Mouse (Mus musculus) neural tube, embryonic 11.5 days (tissue): ENCODE data around the gene Hspb6. TPM values are rescaled to one million over a fixed set of nuclear protein-coding genes. Genes with fewer than 3 reads are reported as not detected.

Source experiments
- ATAC-seq: fragments of 200-750 bp; cut with Nextera tagmentation; 2 replicates; pipeline ENCODE4 v1.8.0; 2017; ENCODE audit warnings: moderate number of reproducible peaks, mild to moderate bottlenecking, moderate TSS enrichment, moderate library complexity; ENCODE audit not compliant: insufficient read depth, low FRiP score, low TSS enrichment
- DNase-seq: peaks from one replicate; pipeline ENCODE4 v3.0.0-alpha.2; 2015; ENCODE audit warnings: low spot score
- H3K27ac ChIP-seq: fragments of 300-500 bp; sonication (generic); 2 replicates; pipeline ENCODE4 v1.5.1; 2014; ENCODE audit warnings: low read depth, mild to moderate bottlenecking, low read length
- H3K27me3 ChIP-seq: fragments of 300-500 bp; sonication (generic); 2 replicates; pipeline ENCODE4 v1.6.1; 2014; ENCODE audit warnings: mild to moderate bottlenecking, low read length, mixed read lengths; ENCODE audit not compliant: control insufficient read depth, insufficient read depth
- H3K36me3 ChIP-seq: fragments of 300-500 bp; sonication (generic); 2 replicates; pipeline ENCODE4 v1.6.1; 2014; ENCODE audit warnings: mild to moderate bottlenecking, low read length, moderate library complexity, mixed read lengths; ENCODE audit not compliant: control insufficient read depth, insufficient read depth
- H3K4me1 ChIP-seq: fragments of 300-500 bp; sonication (generic); 2 replicates; pipeline ENCODE4 v1.6.1; 2014; ENCODE audit warnings: low read length, mixed read lengths; ENCODE audit not compliant: control insufficient read depth, insufficient read depth
- H3K4me2 ChIP-seq: fragments of 300-500 bp; sonication (generic); 2 replicates; pipeline ENCODE4 v1.6.1; 2014; ENCODE audit warnings: low read depth, mild to moderate bottlenecking, moderate library complexity
- H3K4me3 ChIP-seq: fragments of 300-500 bp; sonication (generic); 2 replicates; pipeline ENCODE4 v1.5.1; 2014; ENCODE audit warnings: low read depth, low read length
- H3K9ac ChIP-seq: fragments of 300-500 bp; sonication (generic); 2 replicates; pipeline ENCODE4 v1.6.1; 2014; ENCODE audit warnings: mild to moderate bottlenecking, low read length
- H3K9me3 ChIP-seq: fragments of 300-500 bp; sonication (generic); 2 replicates; pipeline ENCODE4 v1.6.1; 2016; ENCODE audit warnings: low read length; ENCODE audit not compliant: control insufficient read depth
- WGBS: fragments of 180-500 bp; shearing (Covaris S2); extraction: QIAGEN DNeasy Blood & Tissue Kit; methylation state at CpG from one replicate; pipeline ENCODE4 v1.1.7; 2014; 5-methylcytosine and 5-hydroxymethylcytosine counted together
- polyA plus RNA-seq: library from polyadenylated mRNA; unstranded; fragments of >200 nt; fragmentation: Nextera tagmentation; extraction: Ambion mirVana; gene quantifications from 2 replicates; pipeline ENCODE4 v1.2.1, GENCODE M21; 2014

Hspb6 gene
- polyA plus RNA-seq, 1 experiment from 2014 or later, result 4.4 TPM

GRCm38 (mm10) chr7:30544327-30544726, 7.7 kb upstream of the Hspb6 start:
- H3K4me1 ChIP-seq, result no peaks in the 10 kb centered on the region
- no peak overlapping the region for H3K4me2 ChIP-seq
- no peak overlapping the region for H3K9ac ChIP-seq
- 100% methylated on average over 2 of the region's 2 CpGs for WGBS
- DNase-seq (no peak), ATAC-seq (no peak)
- H3K27ac ChIP-seq, result no peak overlapping the region
- H3K9me3 ChIP-seq, result no peaks in the 10 kb centered on the region
- no peak overlapping the region for H3K4me3 ChIP-seq
- H3K27me3 ChIP-seq, result no peaks in the 10 kb centered on the region
- peaks cover 4% of the 10 kb centered on the region for H3K36me3 ChIP-seq

DNA sequence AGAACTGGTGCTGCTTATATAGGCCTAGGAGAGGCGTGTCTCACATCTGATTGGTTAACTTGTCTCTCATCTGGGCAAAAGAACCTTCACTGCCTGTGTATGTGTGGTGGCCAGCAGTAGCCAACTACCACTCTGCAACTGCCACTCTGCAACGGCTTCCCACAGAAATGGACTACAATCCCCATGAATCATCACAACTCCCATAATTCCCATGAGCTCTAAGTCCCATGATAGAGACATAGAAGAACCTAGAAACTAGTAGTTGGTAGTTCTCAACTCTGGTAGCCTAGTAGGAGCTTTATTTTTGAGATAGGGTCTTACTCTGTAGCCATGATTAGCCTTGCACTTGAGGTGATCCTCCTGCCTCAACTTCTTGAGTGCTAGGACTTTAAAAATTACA, 2.1 kb upstream of the Hspb6 start:
- Histone ChIP-seq H3K27me3 (no peaks in the 10 kb centered on the region), H3K4me3 (no peak overlapping the region), H3K9me3 (no peaks in the 10 kb centered on the region), H3K27ac (no peak overlapping the region), H3K36me3 (peaks cover 6% of the 10 kb centered on the region), H3K4me2 (no peak overlapping the region), H3K4me1 (peaks cover 13% of the 10 kb centered on the region), H3K9ac (no peak overlapping the region)
- 81% methylated on average over 2 of the region's 2 CpGs for WGBS
- no peak for DNase-seq
- no peak for ATAC-seq

DNA sequence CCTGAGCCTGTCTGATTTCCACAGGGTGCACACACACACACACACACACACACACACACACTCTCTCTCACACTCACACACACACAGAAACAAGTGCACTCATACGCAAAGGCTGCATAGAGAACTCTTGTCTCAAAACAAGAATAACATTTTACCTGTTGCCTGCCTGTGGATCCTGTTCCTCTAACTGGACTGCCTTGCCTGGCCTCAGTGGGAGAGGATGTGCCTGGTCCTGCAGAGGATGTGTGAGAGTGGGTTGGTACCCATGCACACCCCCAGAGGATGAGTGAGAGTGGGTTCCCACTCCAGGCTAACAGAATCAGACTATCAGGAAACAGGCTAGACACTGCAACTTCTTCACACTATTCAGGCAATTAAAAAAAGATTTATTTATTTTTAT, 1.4 kb upstream of the Hspb6 start:
- Histone ChIP-seq H3K9ac (no peak overlapping the region), H3K27me3 (no peaks in the 10 kb centered on the region), H3K4me2 (no peak overlapping the region), H3K36me3 (peaks cover 10% of the 10 kb centered on the region), H3K4me3 (no peak overlapping the region), H3K9me3 (no peaks in the 10 kb centered on the region), H3K27ac (no peak overlapping the region), H3K4me1 (peaks cover 13% of the 10 kb centered on the region)
- DNase-seq, result no peak
- WGBS, result 89% methylated on average over 1 of the region's 1 CpGs
- no peak for ATAC-seq

DNA sequence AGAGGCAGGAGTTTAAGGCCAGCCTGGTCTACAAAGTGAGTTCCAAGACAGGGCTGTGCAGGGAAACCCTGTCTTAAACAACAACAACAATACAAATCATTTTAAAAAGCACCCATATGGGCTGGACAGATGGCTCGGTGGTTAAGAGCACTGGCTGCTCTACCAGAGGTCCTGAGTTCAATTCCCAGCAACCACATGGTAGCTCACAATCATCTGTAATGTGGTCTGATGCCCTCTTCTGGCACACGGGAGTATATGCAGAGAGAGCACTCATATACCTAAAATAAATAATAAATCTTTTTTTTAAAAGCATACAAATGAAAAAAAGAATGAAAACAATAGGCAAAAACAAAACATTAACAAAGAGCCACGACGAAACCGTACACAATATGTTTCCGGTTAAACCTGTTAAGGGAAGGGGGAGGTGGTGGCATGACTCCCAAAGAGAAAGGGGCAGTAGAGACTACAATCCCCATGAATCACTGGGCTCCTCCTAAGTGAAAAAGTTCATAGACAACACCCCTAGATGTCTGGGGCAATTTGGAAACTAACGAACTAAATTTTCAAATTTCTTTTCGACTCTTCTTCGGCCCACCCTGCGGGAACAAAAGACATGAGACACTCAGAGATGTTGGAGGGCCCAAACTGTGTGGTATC, 405 bp upstream of the Hspb6 start:
- H3K4me3 ChIP-seq, result peak overlapping the region; percentile 45
- H3K27ac ChIP-seq, result peak overlapping the region; percentile 75
- no peaks in the 10 kb centered on the region for H3K9me3 ChIP-seq
- 3% methylated on average over 10 of the region's 10 CpGs for WGBS
- DNase-seq, result no peak
- peaks cover 10% of the 10 kb centered on the region for H3K36me3 ChIP-seq
- H3K4me2 ChIP-seq, result peak overlapping the region; percentile 93
- H3K4me1 ChIP-seq, result peaks cover 13% of the 10 kb centered on the region
- ATAC-seq, result peak; percentile 71
- H3K27me3 ChIP-seq, result no peaks in the 10 kb centered on the region
- peak overlapping the region; percentile 56 for H3K9ac ChIP-seq

DNA sequence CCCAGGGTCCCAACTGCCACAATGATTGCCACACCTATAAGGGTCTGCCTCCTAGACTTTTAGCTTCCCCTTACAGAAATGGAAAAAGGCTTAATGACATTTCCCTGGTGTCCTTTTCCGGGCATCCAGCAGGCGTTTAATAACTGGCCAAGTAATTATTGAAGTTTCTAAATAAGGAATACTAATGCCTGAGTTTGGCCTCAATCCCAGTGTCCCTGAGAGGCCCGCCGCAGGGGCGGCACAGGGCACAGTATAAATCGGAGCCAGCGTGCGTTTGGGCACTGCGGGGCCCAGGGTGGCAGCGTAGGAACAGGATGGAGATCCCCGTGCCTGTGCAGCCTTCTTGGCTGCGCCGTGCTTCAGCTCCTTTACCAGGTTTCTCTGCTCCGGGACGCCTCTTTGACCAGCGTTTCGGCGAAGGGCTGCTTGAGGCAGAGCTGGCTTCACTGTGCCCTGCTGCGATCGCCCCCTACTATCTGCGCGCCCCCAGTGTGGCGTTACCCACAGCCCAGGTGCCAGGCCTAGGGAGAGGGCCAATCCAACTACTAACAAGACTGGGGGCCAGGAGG, 1.1 kb downstream of the Hspb6 start:
- peak overlapping the region; percentile 93 for H3K4me2 ChIP-seq
- no peaks in the 10 kb centered on the region for H3K27me3 ChIP-seq
- no peak overlapping the region for H3K27ac ChIP-seq
- peak overlapping the region; percentile 45 for H3K4me3 ChIP-seq
- DNase-seq (no peak), ATAC-seq (no peak)
- no peaks in the 10 kb centered on the region for H3K9me3 ChIP-seq
- peaks cover 13% of the 10 kb centered on the region for H3K4me1 ChIP-seq
- 12% methylated on average over 23 of the region's 23 CpGs for WGBS
- peak overlapping the region; percentile 65 for H3K9ac ChIP-seq
- peaks cover 16% of the 10 kb centered on the region for H3K36me3 ChIP-seq

DNA sequence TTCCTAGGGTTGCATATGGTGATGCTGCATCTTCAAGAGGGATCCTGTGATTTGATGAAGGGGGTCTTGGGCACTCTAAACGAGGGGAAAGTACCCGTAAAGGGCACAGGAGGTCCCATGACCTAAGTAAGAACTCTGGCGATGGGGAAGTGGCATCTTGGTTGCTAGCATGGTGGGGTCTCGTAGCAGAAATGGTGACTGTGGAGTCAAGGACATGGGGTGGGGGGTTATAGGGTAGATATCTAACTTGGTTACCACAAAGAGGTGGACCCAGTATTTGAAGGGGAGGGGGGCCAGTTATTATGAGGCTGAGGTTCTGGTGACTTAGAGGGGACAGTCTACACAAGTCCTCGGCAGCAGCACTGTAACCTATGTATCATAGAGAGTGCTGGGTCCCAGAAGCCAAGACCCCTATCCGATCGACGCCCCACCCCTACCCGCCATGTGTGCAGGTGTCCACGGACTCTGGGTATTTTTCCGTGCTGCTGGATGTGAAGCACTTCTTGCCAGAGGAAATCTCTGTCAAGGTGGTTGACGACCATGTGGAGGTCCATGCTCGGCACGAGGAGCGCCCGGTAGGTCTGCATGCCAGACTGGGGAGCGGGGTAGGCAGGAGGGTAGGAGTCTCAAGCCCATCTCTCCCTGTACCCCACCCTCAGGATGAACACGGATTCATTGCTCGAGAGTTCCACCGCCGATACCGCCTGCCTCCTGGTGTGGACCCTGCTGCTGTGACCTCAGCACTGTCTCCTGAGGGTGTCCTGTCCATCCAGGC, 2.0 kb downstream of the Hspb6 start:
- Histone ChIP-seq H3K4me2 (peak overlapping the region; percentile 93; the same call in 1 of the 2 replicates), H3K9me3 (no peaks in the 10 kb centered on the region), H3K4me3 (peak overlapping the region; percentile 45; the same call in 1 of the 2 replicates), H3K27ac (no peak overlapping the region), H3K4me1 (peaks cover 17% of the 10 kb centered on the region), H3K9ac (no peak overlapping the region), H3K36me3 (peaks cover 16% of the 10 kb centered on the region), H3K27me3 (no peaks in the 10 kb centered on the region)
- WGBS, result 85% methylated on average over 22 of the region's 22 CpGs
- ATAC-seq (no peak), DNase-seq (no peak)

DNA sequence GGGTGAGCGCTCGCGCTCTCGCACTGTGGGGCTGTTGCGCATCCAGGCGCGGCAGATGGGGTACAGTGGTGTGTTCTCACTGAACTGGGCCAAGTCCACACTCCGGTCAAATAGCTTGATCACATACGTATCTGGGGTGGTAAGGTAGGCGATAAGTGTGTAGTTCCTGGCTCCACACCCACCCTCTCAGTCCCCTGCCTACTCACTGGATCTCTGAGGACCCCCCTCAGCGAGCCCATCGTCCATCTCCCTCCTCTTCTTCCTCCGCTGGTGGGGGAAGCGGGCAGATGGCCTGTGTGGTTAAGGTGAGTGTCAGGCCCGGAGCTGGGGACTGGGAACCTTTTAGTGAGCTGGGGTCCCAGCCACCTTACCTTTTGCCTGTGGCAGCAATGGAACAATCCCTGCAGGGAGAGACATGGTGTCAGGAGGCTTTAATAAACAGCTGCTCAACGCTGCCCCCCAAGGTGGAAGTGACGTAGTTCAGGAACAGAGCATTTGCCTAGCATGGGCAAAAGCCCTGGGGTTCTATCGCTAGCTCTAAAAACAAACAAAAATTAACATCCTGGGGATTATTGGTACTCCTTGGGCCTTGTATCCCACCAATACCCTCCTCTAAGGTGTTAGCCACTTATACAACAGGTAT, 5.0 kb downstream of the Hspb6 start:
- Histone ChIP-seq H3K27ac (no peak overlapping the region), H3K4me2 (no peak overlapping the region), H3K27me3 (no peaks in the 10 kb centered on the region), H3K9me3 (no peaks in the 10 kb centered on the region), H3K4me1 (peaks cover 18% of the 10 kb centered on the region), H3K9ac (no peak overlapping the region), H3K36me3 (peaks cover 16% of the 10 kb centered on the region), H3K4me3 (no peak overlapping the region)
- DNase-seq (no peak), ATAC-seq (no peak)
- WGBS, result 94% methylated on average over 18 of the region's 18 CpGs

- Histone ChIP-seq H3K27me3 (no peaks in the 10 kb centered on the region), H3K4me1 (peaks cover 15% of the 10 kb centered on the region), H3K36me3 (peaks cover 16% of the 10 kb centered on the region), H3K9ac (no peak overlapping the region), H3K9me3 (no peaks in the 10 kb centered on the region), H3K4me2 (peak overlapping the region; percentile 90), H3K27ac (no peak overlapping the region), H3K4me3 (0 out of 2 replicates have a peak overlapping the region, but pooled peaks have one; percentile 49)
- DNase-seq (no peak), ATAC-seq (no peak)
- WGBS, result 90% methylated on average over 13 of the region's 13 CpGs
These were observed 6.0 kb downstream of the Hspb6 start for GRCm38 (mm10) chr7:30557901-30558514.
